Mouse (Mus musculus): Measurements from ENCODE around the gene Cox6b2.

GRCm38 (mm10) chr7:4792278-4793212 lies 39.7 kb upstream of the Cox6b2 start, which contains the start of gene Rpl28:
- TF ChIP-seq CTCF (IDR thresholded peaks at IDR 0.05; ENCODE audit: low read depth) (no peak), EP300 (IDR thresholded peaks at IDR 0.05; ENCODE audit: low read depth) (no peak)

Measured in liver, postnatal 0 days (tissue).